Mouse (Mus musculus): ENCODE measurements at regions not wholly inside any gene's neighbourhood (a gene's known extent, or its start where the extent isn't known, plus 50 kb on each side); places are given as distances from the start of the nearest gene placed in this dataset.
A peak's percentile ranks its signal among the peaks of the same experiment; 100 is the strongest.

- no peak for DNase-seq (ENCODE audit: low read depth)
Observed at GRCm38 (mm10) chr8:7796156-7796555, 864.9 kb downstream of the Efnb2 start.

- DNase-seq (ENCODE audit: low read depth): no peak
Observed at GRCm38 (mm10) chr8:7763820-7764219, 897.2 kb downstream of the Efnb2 start.

GRCm38 (mm10) chr8:7760987-7761386 lies 900.1 kb downstream of the Efnb2 start:
- DNase-seq (ENCODE audit: low read depth): no peak

- DNase-seq (ENCODE audit: low read depth): peak; percentile 64
Observed at GRCm38 (mm10) chr8:7732726-7733125, 928.3 kb downstream of the Efnb2 start.

- no peak for DNase-seq (ENCODE audit: low read depth)
Observed at GRCm38 (mm10) chr8:7721880-7722279, 939.2 kb downstream of the Efnb2 start.

GRCm38 (mm10) chr8:7718898-7719696 lies 941.9 kb downstream of the Efnb2 start:
- DNase-seq (ENCODE audit: low read depth): no peak

GRCm38 (mm10) chr8:7710764-7711163 lies 950.3 kb downstream of the Efnb2 start:
- DNase-seq (ENCODE audit: low read depth): peak; percentile 1

GRCm38 (mm10) chr8:7709406-7709805 lies 951.6 kb downstream of the Efnb2 start:
- DNase-seq (ENCODE audit: low read depth): no peak

GRCm38 (mm10) chr8:7691355-7691996 lies 969.6 kb downstream of the Efnb2 start:
- no peak for DNase-seq (ENCODE audit: low read depth)

GRCm38 (mm10) chr8:7653804-7654203 lies 1007.2 kb downstream of the Efnb2 start:
- DNase-seq (ENCODE audit: low read depth): no peak

Measured in NIH3T3 (cell line).